Mouse (Mus musculus) cortical plate, adult 2 months (tissue): Measurements from ENCODE around the gene Cep128.
A peak's percentile ranks its signal among the peaks of the same experiment; 100 is the strongest.

Experiments
- CTCF ChIP-seq: fragments of 200-500 bp; IDR thresholded peaks from 2 replicates; pipeline ENCODE4 v1.5.1; 2011; ENCODE audit warnings: mild to moderate bottlenecking, control low read depth, low read length; ENCODE audit not compliant: insufficient read depth; ENCODE audit errors: extremely low read depth
- POLR2A ChIP-seq: fragments of 200-500 bp; IDR thresholded peaks from 2 replicates; pipeline ENCODE4 v1.6.1; 2011; ENCODE audit warnings: mild to moderate bottlenecking, low read length, control low read depth; ENCODE audit not compliant: insufficient read depth; ENCODE audit errors: extremely low read depth

DNA sequence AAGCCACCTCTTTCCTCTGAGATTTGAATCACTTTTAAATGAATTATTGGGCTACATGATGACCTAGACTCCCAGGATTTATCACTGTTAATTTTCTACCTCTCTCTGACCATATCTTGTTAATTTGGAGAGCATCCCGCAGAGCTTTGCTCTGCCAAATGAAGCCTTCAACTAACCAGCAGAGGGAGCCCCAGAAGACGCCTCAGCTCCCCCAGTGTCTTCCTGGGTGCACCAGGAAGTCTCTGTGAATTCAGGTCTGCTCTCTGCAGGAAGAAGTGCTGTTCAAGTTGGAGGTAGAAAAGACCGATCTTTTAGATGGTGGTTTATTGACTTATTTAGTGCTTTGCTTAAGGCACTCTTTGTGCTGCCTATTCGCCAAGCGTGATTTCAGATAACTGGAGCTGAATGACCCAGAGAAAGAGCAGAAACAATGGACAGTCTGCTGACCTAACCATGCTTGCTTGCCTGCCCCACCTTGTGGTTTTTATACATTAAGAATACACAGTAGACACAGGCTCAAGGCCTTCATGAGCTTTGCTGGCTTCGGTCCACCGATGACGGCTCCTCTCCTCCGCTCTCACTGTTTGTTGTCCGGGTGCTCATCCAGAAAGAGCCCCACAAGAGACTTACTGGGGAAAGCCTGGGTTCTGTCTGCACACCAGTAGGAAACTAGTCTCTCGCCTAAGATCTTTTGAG, 39.1 kb upstream of the Cep128 start:
- no peak for TF ChIP-seq POLR2A
- TF ChIP-seq CTCF: peak; percentile 56; the same call in 1 of the 2 replicates
